Mouse (Mus musculus): ENCODE data around the gene Gm13090. TPM values are rescaled to one million over a fixed set of nuclear protein-coding genes. Genes with fewer than 3 reads are reported as not detected.

Gene Gm13090
- polyA plus RNA-seq, 1 experiment from 2014 or later, result not detected

GRCm38 (mm10) chr4:151058634-151059033 is 30.7 kb upstream of the Gm13090 start:
- H3K4me3 ChIP-seq (ENCODE audit: low read length), result peak overlapping the region; percentile 91
- H3K36me3 ChIP-seq (ENCODE audit: control insufficient read depth, insufficient read depth, low read length), result peaks cover 5% of the 10 kb centered on the region
- WGBS, result 79% methylated on average over 4 of the region's 4 CpGs
- ATAC-seq (ENCODE audit: low read depth), result no peak
- no peaks in the 10 kb centered on the region for H3K27me3 ChIP-seq (ENCODE audit: control insufficient read depth, insufficient read depth, low read depth, low read length)
- H3K4me1 ChIP-seq (replicated peaks; ENCODE audit: control insufficient read depth, insufficient read depth, low read length), result peaks cover 10% of the 10 kb centered on the region
- H3K4me2 ChIP-seq (ENCODE audit: low read depth, low read length), result peak overlapping the region; percentile 57
- H3K27ac ChIP-seq (ENCODE audit: low read length), result peak overlapping the region; percentile 58; the same call in 1 of the 2 replicates
- H3K9ac ChIP-seq (ENCODE audit: low read length), result no peak overlapping the region
- H3K9me3 ChIP-seq (ENCODE audit: control insufficient read depth, low read length), result peaks cover 2% of the 10 kb centered on the region; the same call in 1 of the 2 replicates

DNA sequence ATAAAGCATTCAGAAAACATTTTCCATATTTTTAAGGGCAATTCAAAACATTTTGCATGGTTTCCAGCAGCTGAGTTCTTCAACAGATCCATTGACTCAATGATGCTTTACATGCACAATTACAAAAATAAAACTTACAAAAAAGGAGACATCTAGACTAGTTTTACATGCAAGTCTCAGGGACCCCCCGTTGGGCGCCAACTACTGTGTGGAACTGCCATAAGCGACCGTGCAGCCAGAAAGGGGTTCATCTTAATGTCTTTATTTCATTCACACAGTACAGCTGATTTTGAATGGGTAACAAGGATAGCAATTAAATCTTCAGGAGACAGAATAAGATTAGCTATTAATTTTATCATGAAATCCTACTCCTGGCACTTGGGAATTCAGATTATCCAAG is 29.8 kb upstream of the Gm13090 start:
- Histone ChIP-seq H3K9ac (ENCODE audit: low read length) (no peak overlapping the region), H3K27me3 (ENCODE audit: control insufficient read depth, insufficient read depth, low read depth, low read length) (no peaks in the 10 kb centered on the region), H3K4me2 (ENCODE audit: low read depth, low read length) (no peak overlapping the region), H3K4me1 (replicated peaks; ENCODE audit: control insufficient read depth, insufficient read depth, low read length) (peaks cover 10% of the 10 kb centered on the region), H3K4me3 (ENCODE audit: low read length) (no peak overlapping the region), H3K36me3 (ENCODE audit: control insufficient read depth, insufficient read depth, low read length) (peaks cover 2% of the 10 kb centered on the region; the same call in 1 of the 2 replicates), H3K9me3 (ENCODE audit: control insufficient read depth, low read length) (peaks cover 2% of the 10 kb centered on the region; the same call in 1 of the 2 replicates), H3K27ac (ENCODE audit: low read length) (no peak overlapping the region)
- WGBS, result 96% methylated on average over 4 of the region's 4 CpGs
- no peak for ATAC-seq (ENCODE audit: low read depth)

- H3K4me1 ChIP-seq (replicated peaks; ENCODE audit: control insufficient read depth, insufficient read depth, low read length), result no peaks in the 10 kb centered on the region
- 56% methylated on average over 4 of the region's 4 CpGs for WGBS
- H3K9ac ChIP-seq (ENCODE audit: low read length), result no peak overlapping the region
Observed at GRCm38 (mm10) chr4:151068751-151069150, 20.6 kb upstream of the Gm13090 start.

GRCm38 (mm10) chr4:151070962-151071361 is 18.4 kb upstream of the Gm13090 start:
- H3K9me3 ChIP-seq (ENCODE audit: control insufficient read depth, low read length), result no peaks in the 10 kb centered on the region
- H3K27me3 ChIP-seq (ENCODE audit: control insufficient read depth, insufficient read depth, low read depth, low read length), result no peaks in the 10 kb centered on the region
- H3K4me3 ChIP-seq (ENCODE audit: low read length), result no peak overlapping the region
- ATAC-seq (ENCODE audit: low read depth), result no peak
- H3K27ac ChIP-seq (ENCODE audit: low read length), result no peak overlapping the region
- no peaks in the 10 kb centered on the region for H3K36me3 ChIP-seq (ENCODE audit: control insufficient read depth, insufficient read depth, low read length)
- H3K4me1 ChIP-seq (replicated peaks; ENCODE audit: control insufficient read depth, insufficient read depth, low read length), result no peaks in the 10 kb centered on the region
- no peak overlapping the region for H3K9ac ChIP-seq (ENCODE audit: low read length)
- 74% methylated on average over 7 of the region's 7 CpGs for WGBS
- no peak overlapping the region for H3K4me2 ChIP-seq (ENCODE audit: low read depth, low read length)

More at GRCm38 (mm10) chr4:151068751-151069150, 20.6 kb upstream of the Gm13090 start:
- Histone ChIP-seq H3K4me2 (ENCODE audit: low read depth, low read length) (no peak overlapping the region), H3K27ac (ENCODE audit: low read length) (no peak overlapping the region), H3K4me3 (ENCODE audit: low read length) (no peak overlapping the region), H3K27me3 (ENCODE audit: control insufficient read depth, insufficient read depth, low read depth, low read length) (no peaks in the 10 kb centered on the region), H3K36me3 (ENCODE audit: control insufficient read depth, insufficient read depth, low read length) (no peaks in the 10 kb centered on the region), H3K9me3 (ENCODE audit: control insufficient read depth, low read length) (no peaks in the 10 kb centered on the region)
- no peak for ATAC-seq (ENCODE audit: low read depth)

DNA sequence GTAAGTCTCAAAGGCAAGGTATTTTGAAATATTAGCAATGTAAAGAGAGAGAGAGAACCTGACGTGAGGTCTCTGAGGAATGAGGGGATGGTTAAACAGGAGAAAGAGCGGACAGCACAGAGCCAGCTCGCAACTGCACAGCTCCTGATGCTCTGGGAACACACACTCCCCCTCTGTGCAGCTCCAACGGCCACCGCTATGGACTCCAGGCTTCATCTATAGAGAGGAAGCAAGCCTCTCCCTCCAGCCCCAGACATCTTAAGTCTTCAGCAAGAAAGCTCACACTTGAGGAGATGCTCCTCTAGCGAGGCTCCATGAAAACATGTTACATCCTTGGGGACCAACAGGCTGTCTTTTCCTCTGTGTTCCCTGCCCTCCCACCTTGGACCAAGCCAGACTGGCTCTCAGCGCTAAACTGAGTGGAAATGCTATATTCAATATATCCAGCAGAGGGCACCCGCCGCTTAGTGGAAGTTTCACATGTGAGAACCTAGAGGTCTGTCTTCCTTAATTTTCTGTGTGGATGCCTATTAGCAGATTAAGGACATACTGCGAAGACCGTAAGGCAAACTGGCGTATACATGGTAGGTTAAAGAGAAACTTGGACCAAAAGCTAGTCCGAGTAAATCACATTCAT is 16.1 kb upstream of the Gm13090 start:
- no peaks in the 10 kb centered on the region for H3K36me3 ChIP-seq (ENCODE audit: control insufficient read depth, insufficient read depth, low read length)
- H3K9me3 ChIP-seq (ENCODE audit: control insufficient read depth, low read length), result no peaks in the 10 kb centered on the region
- H3K27me3 ChIP-seq (ENCODE audit: control insufficient read depth, insufficient read depth, low read depth, low read length), result no peaks in the 10 kb centered on the region
- no peak overlapping the region for H3K4me3 ChIP-seq (ENCODE audit: low read length)
- 47% methylated on average over 13 of the region's 13 CpGs for WGBS
- no peak overlapping the region for H3K4me2 ChIP-seq (ENCODE audit: low read depth, low read length)
- H3K4me1 ChIP-seq (replicated peaks; ENCODE audit: control insufficient read depth, insufficient read depth, low read length), result no peaks in the 10 kb centered on the region
- H3K27ac ChIP-seq (ENCODE audit: low read length), result no peak overlapping the region
- no peak overlapping the region for H3K9ac ChIP-seq (ENCODE audit: low read length)
- peak; percentile 62; the same call in 1 of the 2 replicates for ATAC-seq (ENCODE audit: low read depth)

DNA sequence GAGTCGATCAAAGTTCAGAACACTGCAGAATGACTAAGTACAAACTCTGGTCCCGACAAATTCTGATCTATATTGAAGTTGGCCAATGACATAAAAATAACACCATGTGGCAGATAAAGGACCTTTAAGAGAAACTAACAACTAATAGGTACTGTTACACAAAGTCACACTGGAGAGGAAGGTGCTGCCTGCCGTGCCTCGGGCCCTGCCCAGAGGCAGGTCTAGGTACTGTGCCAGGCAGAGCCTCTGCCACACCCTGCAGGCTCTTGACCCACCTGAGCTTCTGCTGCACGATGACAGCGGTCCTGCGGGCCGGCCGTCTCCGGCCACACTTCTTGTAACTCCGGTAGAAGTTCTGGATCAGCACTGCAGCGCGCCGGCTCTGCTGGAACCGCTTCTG is 14.6 kb upstream of the Gm13090 start:
- ATAC-seq (ENCODE audit: low read depth), result no peak
- Histone ChIP-seq H3K36me3 (ENCODE audit: control insufficient read depth, insufficient read depth, low read length) (no peaks in the 10 kb centered on the region), H3K4me2 (ENCODE audit: low read depth, low read length) (no peak overlapping the region), H3K9me3 (ENCODE audit: control insufficient read depth, low read length) (no peaks in the 10 kb centered on the region), H3K27me3 (ENCODE audit: control insufficient read depth, insufficient read depth, low read depth, low read length) (no peaks in the 10 kb centered on the region), H3K9ac (ENCODE audit: low read length) (no peak overlapping the region), H3K4me3 (ENCODE audit: low read length) (no peak overlapping the region), H3K4me1 (replicated peaks; ENCODE audit: control insufficient read depth, insufficient read depth, low read length) (no peaks in the 10 kb centered on the region), H3K27ac (ENCODE audit: low read length) (no peak overlapping the region)
- WGBS, result 89% methylated on average over 15 of the region's 15 CpGs

- no peak for ATAC-seq (ENCODE audit: low read depth)
- no peak overlapping the region for H3K27ac ChIP-seq (ENCODE audit: low read length)
- H3K4me3 ChIP-seq (ENCODE audit: low read length), result no peak overlapping the region
- H3K9me3 ChIP-seq (ENCODE audit: control insufficient read depth, low read length), result no peaks in the 10 kb centered on the region
- H3K4me1 ChIP-seq (replicated peaks; ENCODE audit: control insufficient read depth, insufficient read depth, low read length), result no peaks in the 10 kb centered on the region
- no peaks in the 10 kb centered on the region for H3K36me3 ChIP-seq (ENCODE audit: control insufficient read depth, insufficient read depth, low read length)
- H3K9ac ChIP-seq (ENCODE audit: low read length), result no peak overlapping the region
- no peaks in the 10 kb centered on the region for H3K27me3 ChIP-seq (ENCODE audit: control insufficient read depth, insufficient read depth, low read depth, low read length)
- H3K4me2 ChIP-seq (ENCODE audit: low read depth, low read length), result no peak overlapping the region
- 67% methylated on average over 2 of the region's 2 CpGs for WGBS
Observed at GRCm38 (mm10) chr4:151081355-151081754, 8.0 kb upstream of the Gm13090 start.

- ATAC-seq (ENCODE audit: low read depth), result no peak
- Histone ChIP-seq H3K9ac (ENCODE audit: low read length) (no peak overlapping the region), H3K27ac (ENCODE audit: low read length) (no peak overlapping the region), H3K27me3 (ENCODE audit: control insufficient read depth, insufficient read depth, low read depth, low read length) (no peaks in the 10 kb centered on the region), H3K4me2 (ENCODE audit: low read depth, low read length) (no peak overlapping the region), H3K9me3 (ENCODE audit: control insufficient read depth, low read length) (no peaks in the 10 kb centered on the region), H3K4me1 (replicated peaks; ENCODE audit: control insufficient read depth, insufficient read depth, low read length) (no peaks in the 10 kb centered on the region), H3K36me3 (ENCODE audit: control insufficient read depth, insufficient read depth, low read length) (no peaks in the 10 kb centered on the region), H3K4me3 (ENCODE audit: low read length) (no peak overlapping the region)
- 87% methylated on average over 13 of the region's 13 CpGs for WGBS
Observed at GRCm38 (mm10) chr4:151081977-151082376, 7.4 kb upstream of the Gm13090 start.

DNA sequence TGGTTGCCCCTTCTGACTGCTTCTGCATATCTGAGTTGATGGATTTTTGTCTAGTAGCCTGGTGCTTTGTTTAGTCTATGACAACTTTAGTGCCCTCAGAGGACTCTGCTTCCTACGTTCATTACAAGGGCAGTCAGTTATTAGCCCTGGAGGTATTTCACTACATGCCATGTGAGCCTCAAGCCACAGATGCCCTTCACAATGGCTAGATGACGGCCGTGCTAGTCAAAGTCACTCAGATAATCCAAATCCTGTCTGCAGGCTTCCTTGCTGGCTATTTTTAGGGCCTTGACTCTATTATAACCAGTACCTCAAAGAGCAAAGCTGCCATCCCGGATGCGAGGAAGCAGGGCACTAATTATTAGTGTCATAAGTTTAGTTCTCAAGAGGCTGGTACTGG is 6.3 kb upstream of the Gm13090 start:
- no peak for ATAC-seq (ENCODE audit: low read depth)
- no peaks in the 10 kb centered on the region for H3K9me3 ChIP-seq (ENCODE audit: control insufficient read depth, low read length)
- no peaks in the 10 kb centered on the region for H3K36me3 ChIP-seq (ENCODE audit: control insufficient read depth, insufficient read depth, low read length)
- H3K4me1 ChIP-seq (replicated peaks; ENCODE audit: control insufficient read depth, insufficient read depth, low read length), result no peaks in the 10 kb centered on the region
- H3K9ac ChIP-seq (ENCODE audit: low read length), result no peak overlapping the region
- WGBS, result 75% methylated on average over 5 of the region's 5 CpGs
- no peaks in the 10 kb centered on the region for H3K27me3 ChIP-seq (ENCODE audit: control insufficient read depth, insufficient read depth, low read depth, low read length)
- H3K4me3 ChIP-seq (ENCODE audit: low read length), result no peak overlapping the region
- H3K27ac ChIP-seq (ENCODE audit: low read length), result no peak overlapping the region
- no peak overlapping the region for H3K4me2 ChIP-seq (ENCODE audit: low read depth, low read length)

Measured in lung, embryonic 16.5 days (tissue).